Mouse (Mus musculus) MEL (cell line): Measurements from ENCODE around the gene Klhl25. TPM values are rescaled to one million over a fixed set of nuclear protein-coding genes. Genes with fewer than 3 reads are reported as not detected.
A peak's percentile ranks its signal among the peaks of the same experiment; 100 is the strongest.

ENCODE experiments used
- DNase-seq: peaks from one replicate; pipeline ENCODE4 v3.0.0; 2011; ENCODE audit warnings: low read depth, low spot score
- H3K27ac ChIP-seq: 2 replicates; pipeline ENCODE4 v1.5.1; 2012; ENCODE audit warnings: low read depth, mild to moderate bottlenecking, control low read depth, low read length, moderate library complexity; ENCODE audit not compliant: control insufficient read depth
- H3K27me3 ChIP-seq, 2 experiments: fragments of 150-350 bp in 1 of 2; sonication (generic) in 1 of 2; 2 replicates each; pipeline ENCODE4 v1.6.1; 2012; ENCODE audit warnings: low read length in 2 of 2, mild to moderate bottlenecking in 2 of 2, improper control_type of control experiment in 1 of 2, moderate library complexity in 1 of 2; ENCODE audit not compliant: insufficient read depth in 2 of 2, control insufficient read depth in 1 of 2
- H3K36me3 ChIP-seq, 2 experiments: 2 replicates each; pipeline ENCODE4 v1.6.1; 2012 to 2014; ENCODE audit warnings: low read length in 2 of 2, improper control_type of control experiment in 1 of 2, inconsistent platforms in 1 of 2, mild to moderate bottlenecking in 1 of 2; ENCODE audit not compliant: insufficient read depth in 2 of 2, control insufficient read depth in 1 of 2
- H3K4me1 ChIP-seq, 2 experiments: fragments of 150-350 bp in 1 of 2; sonication (generic) in 1 of 2; 2 replicates each; pipeline ENCODE4 v1.6.1; 2012; ENCODE audit warnings: low read length in 2 of 2, improper control_type of control experiment in 1 of 2, mild to moderate bottlenecking in 1 of 2; ENCODE audit not compliant: insufficient read depth in 2 of 2, control insufficient read depth in 1 of 2
- H3K4me3 ChIP-seq, 2 experiments: fragments of 150-350 bp in 1 of 2; sonication (generic) in 1 of 2; 2 replicates each; pipeline ENCODE4 v1.5.1; 2012; ENCODE audit warnings: low read depth in 2 of 2, low read length in 2 of 2, mild to moderate bottlenecking in 2 of 2, moderate library complexity in 2 of 2, control low read depth in 1 of 2, improper control_type of control experiment in 1 of 2; ENCODE audit not compliant: control insufficient read depth in 1 of 2, insufficient read depth in 1 of 2
- H3K79me2 ChIP-seq: 2 replicates; pipeline ENCODE4 v1.6.1; 2012; ENCODE audit warnings: mild to moderate bottlenecking, low read length, moderate library complexity; ENCODE audit not compliant: control insufficient read depth, poor library complexity, insufficient read depth
- H3K9ac ChIP-seq: 2 replicates; pipeline ENCODE4 v1.6.1; 2012; ENCODE audit warnings: low read depth, mild to moderate bottlenecking, control low read depth, low read length, moderate library complexity; ENCODE audit not compliant: control insufficient read depth, poor library complexity, severe bottlenecking
- H3K9me3 ChIP-seq: fragments of 150-350 bp; sonication (generic); replicated peaks from 2 replicates; pipeline ENCODE4 v1.6.1; 2012; ENCODE audit warnings: mild to moderate bottlenecking, low read length, improper control_type of control experiment, moderate library complexity; ENCODE audit not compliant: insufficient read depth
- BHLHE40 ChIP-seq: IDR thresholded peaks from 2 replicates; pipeline ENCODE4 v1.6.1; 2012; ENCODE audit warnings: low read depth, mild to moderate bottlenecking, inconsistent platforms, low read length, improper control_type of control experiment, borderline replicate concordance
- CHD1 ChIP-seq: IDR thresholded peaks from 2 replicates; pipeline ENCODE4 v1.6.1; 2012; ENCODE audit warnings: low read depth, mild to moderate bottlenecking, inconsistent platforms, low read length, improper control_type of control experiment
- CHD2 ChIP-seq: IDR thresholded peaks from 2 replicates; pipeline ENCODE4 v1.6.1; 2011; ENCODE audit warnings: low read length, improper control_type of control experiment
- CTCF ChIP-seq, 3 experiments: IDR thresholded peaks in 2 of 3; conservative IDR thresholded peaks in 1 of 3; 2 replicates each; pipeline ENCODE4 v1.5.1; 2011 to 2012; ENCODE audit warnings: low read length in 3 of 3, low read depth in 2 of 3, mild to moderate bottlenecking in 2 of 3, improper control_type of control experiment in 1 of 3, inconsistent platforms in 1 of 3, mixed read lengths in 1 of 3, moderate library complexity in 1 of 3; ENCODE audit not compliant: control insufficient read depth in 1 of 3, insufficient read depth in 1 of 3, poor library complexity in 1 of 3, severe bottlenecking in 1 of 3
- E2F4 ChIP-seq: IDR thresholded peaks from 2 replicates; pipeline ENCODE4 v1.6.1; 2011; ENCODE audit warnings: low read depth, low read length, improper control_type of control experiment, borderline replicate concordance
- ELF1 ChIP-seq: IDR thresholded peaks from 2 replicates; pipeline ENCODE4 v1.6.1; 2014; ENCODE audit warnings: low read depth, mild to moderate bottlenecking, inconsistent platforms, low read length, improper control_type of control experiment, moderate library complexity
- EP300 ChIP-seq, 2 experiments: IDR thresholded peaks; 2 replicates each; pipeline ENCODE4 v1.6.1; 2011; ENCODE audit warnings: improper control_type of control experiment in 2 of 2, low read length in 2 of 2, low read depth in 1 of 2, mild to moderate bottlenecking in 1 of 2
- ETS1 ChIP-seq: IDR thresholded peaks from 2 replicates; pipeline ENCODE4 v1.6.1; 2012; ENCODE audit warnings: low read depth, mild to moderate bottlenecking, inconsistent platforms, low read length, improper control_type of control experiment, moderate library complexity
- GABPA ChIP-seq: IDR thresholded peaks from 2 replicates; pipeline ENCODE4 v1.6.1; 2012; ENCODE audit warnings: low read depth, mild to moderate bottlenecking, inconsistent platforms, low read length, improper control_type of control experiment, moderate library complexity
- GATA1 ChIP-seq: IDR thresholded peaks from 2 replicates; pipeline ENCODE4 v1.6.1; 2011; ENCODE audit warnings: low read depth, low read length, improper control_type of control experiment
- HCFC1 ChIP-seq: IDR thresholded peaks from 2 replicates; pipeline ENCODE4 v1.6.1; 2012; ENCODE audit warnings: low read depth, mild to moderate bottlenecking, inconsistent platforms, low read length, improper control_type of control experiment, moderate library complexity
- JUND ChIP-seq: IDR thresholded peaks from 2 replicates; pipeline ENCODE4 v1.6.1; 2011; ENCODE audit warnings: low read depth, mild to moderate bottlenecking, improper control_type of control experiment, low read length
- KAT2A ChIP-seq: conservative IDR thresholded peaks from 2 replicates; pipeline ENCODE4 v1.6.1; 2012; ENCODE audit warnings: low read depth, low read length, improper control_type of control experiment, inconsistent platforms
- MAFK ChIP-seq: IDR thresholded peaks from 2 replicates; pipeline ENCODE4 v1.6.1; 2011; ENCODE audit warnings: low read depth, mild to moderate bottlenecking, low read length, improper control_type of control experiment, borderline replicate concordance
- MAX ChIP-seq: IDR thresholded peaks from 2 replicates; pipeline ENCODE4 v1.6.1; 2011; ENCODE audit warnings: low read length, improper control_type of control experiment
- MAZ ChIP-seq: IDR thresholded peaks from 2 replicates; pipeline ENCODE4 v1.6.1; 2012; ENCODE audit warnings: low read depth, mild to moderate bottlenecking, inconsistent platforms, low read length, improper control_type of control experiment
- MEF2A ChIP-seq: IDR thresholded peaks from 2 replicates; pipeline ENCODE4 v1.6.1; 2014; ENCODE audit warnings: low read depth, mild to moderate bottlenecking, inconsistent platforms, low read length, improper control_type of control experiment; ENCODE audit not compliant: poor library complexity, insufficient replicate concordance, severe bottlenecking; ENCODE audit errors: extremely low read depth
- MYC ChIP-seq: IDR thresholded peaks from 2 replicates; pipeline ENCODE4 v1.6.1; 2011; ENCODE audit warnings: low read depth, mild to moderate bottlenecking, low read length, improper control_type of control experiment, moderate library complexity
- NRF1 ChIP-seq: IDR thresholded peaks from 2 replicates; pipeline ENCODE4 v1.6.1; 2014; ENCODE audit warnings: low read depth, mild to moderate bottlenecking, inconsistent platforms, low read length, improper control_type of control experiment, moderate library complexity; ENCODE audit not compliant: poor library complexity, insufficient read depth, severe bottlenecking
- POLR2A ChIP-seq, 2 experiments: IDR thresholded peaks; 2 replicates each; pipeline ENCODE4 v1.6.1; 2011 to 2012; ENCODE audit warnings: low read length in 2 of 2, mild to moderate bottlenecking in 2 of 2, control low read depth in 1 of 2, improper control_type of control experiment in 1 of 2, low read depth in 1 of 2, moderate library complexity in 1 of 2; ENCODE audit not compliant: control insufficient read depth in 1 of 2, insufficient read depth in 1 of 2, poor library complexity in 1 of 2
- POLR2AphosphoS2 ChIP-seq: IDR thresholded peaks from 2 replicates; pipeline ENCODE4 v1.6.1; 2011; ENCODE audit warnings: low read length, improper control_type of control experiment
- POLR2AphosphoS5 ChIP-seq: IDR thresholded peaks from 2 replicates; pipeline ENCODE4 v1.6.1; 2012; ENCODE audit warnings: low read depth, borderline replicate concordance, mild to moderate bottlenecking, inconsistent platforms, low read length, moderate library complexity, mixed read lengths
- RAD21 ChIP-seq: IDR thresholded peaks from 2 replicates; pipeline ENCODE4 v1.6.1; 2011; ENCODE audit warnings: mild to moderate bottlenecking, low read depth, low read length, improper control_type of control experiment
- RCOR1 ChIP-seq: IDR thresholded peaks from 2 replicates; pipeline ENCODE4 v1.6.1; 2012; ENCODE audit warnings: low read depth, mild to moderate bottlenecking, inconsistent platforms, low read length, improper control_type of control experiment
- SIN3A ChIP-seq: IDR thresholded peaks from 2 replicates; pipeline ENCODE4 v1.6.1; 2012; ENCODE audit warnings: low read length, improper control_type of control experiment, inconsistent platforms
- SMC3 ChIP-seq: IDR thresholded peaks from 2 replicates; pipeline ENCODE4 v1.6.1; 2011; ENCODE audit warnings: low read depth, low read length, improper control_type of control experiment
- TAL1 ChIP-seq: IDR thresholded peaks from 2 replicates; pipeline ENCODE4 v1.6.1; 2012; ENCODE audit warnings: mild to moderate bottlenecking, inconsistent platforms, low read length, moderate library complexity, mixed read lengths
- TBP ChIP-seq: IDR thresholded peaks from 2 replicates; pipeline ENCODE4 v1.8.0; 2011; ENCODE audit warnings: low read depth, low read length, improper control_type of control experiment
- TCF12 ChIP-seq: IDR thresholded peaks from 2 replicates; pipeline ENCODE4 v1.6.1; 2014; ENCODE audit warnings: low read depth, mild to moderate bottlenecking, inconsistent platforms, low read length, improper control_type of control experiment, moderate library complexity
- UBTF ChIP-seq: IDR thresholded peaks from 2 replicates; pipeline ENCODE4 v1.6.1; 2012; ENCODE audit warnings: low read depth, mild to moderate bottlenecking, inconsistent platforms, low read length, improper control_type of control experiment, moderate library complexity, borderline replicate concordance; ENCODE audit not compliant: insufficient read depth
- USF1 ChIP-seq: IDR thresholded peaks from 2 replicates; pipeline ENCODE4 v1.6.1; 2014; ENCODE audit warnings: low read depth, mild to moderate bottlenecking, inconsistent platforms, low read length, improper control_type of control experiment, moderate library complexity
- USF2 ChIP-seq, 2 experiments: IDR thresholded peaks; 2 replicates each; pipeline ENCODE4 v1.6.1; 2011 to 2012; ENCODE audit warnings: improper control_type of control experiment in 2 of 2, low read length in 2 of 2, borderline replicate concordance in 1 of 2, inconsistent platforms in 1 of 2, low read depth in 1 of 2, mild to moderate bottlenecking in 1 of 2; ENCODE audit not compliant: insufficient read depth in 1 of 2
- ZC3H11A ChIP-seq: IDR thresholded peaks from 2 replicates; pipeline ENCODE4 v1.6.1; 2012; ENCODE audit warnings: low read depth, mild to moderate bottlenecking, inconsistent platforms, low read length, improper control_type of control experiment
- ZKSCAN1 ChIP-seq: IDR thresholded peaks from 2 replicates; pipeline ENCODE4 v1.6.1; 2012; ENCODE audit warnings: low read depth, mild to moderate bottlenecking, inconsistent platforms, low read length, improper control_type of control experiment, moderate library complexity
- ZMIZ1 ChIP-seq: IDR thresholded peaks from 2 replicates; pipeline ENCODE4 v1.6.1; 2012; ENCODE audit warnings: low read depth, mild to moderate bottlenecking, inconsistent platforms, low read length, improper control_type of control experiment, moderate library complexity
- ZNF384 ChIP-seq: IDR thresholded peaks from 2 replicates; pipeline ENCODE4 v1.6.1; 2012; ENCODE audit warnings: low read depth, mild to moderate bottlenecking, inconsistent platforms, low read length, improper control_type of control experiment
- polyA plus RNA-seq, 2 experiments: library from polyadenylated mRNA; stranded (reverse) in 1 of 2; unstranded in 1 of 2; fragments of >175 nt in 1 of 2; fragments of >200 nt in 1 of 2; gene quantifications; 2 replicates each; pipeline versions ENCODE4 v1.2.1 to v1.2.4; 2012; ENCODE audit warnings: low replicate concordance in 2 of 2, low read depth in 1 of 2; ENCODE audit not compliant: insufficient read length in 2 of 2, insufficient read depth in 1 of 2, missing spikeins in 1 of 2
- total RNA-seq: library from RNA; depleted of rRNA; stranded (reverse); fragments of 300-350 nt; gene quantifications from 2 replicates; pipeline ENCODE4 v1.2.3, GENCODE M21; 2012; rRNA removed

The Klhl25 gene
- 7.4 and 8.0 TPM in 2 replicates for total RNA-seq
- polyA plus RNA-seq = 10 to 100 TPM in 1 of 2 experiments, not detected in 1; 11.4 TPM

DNA sequence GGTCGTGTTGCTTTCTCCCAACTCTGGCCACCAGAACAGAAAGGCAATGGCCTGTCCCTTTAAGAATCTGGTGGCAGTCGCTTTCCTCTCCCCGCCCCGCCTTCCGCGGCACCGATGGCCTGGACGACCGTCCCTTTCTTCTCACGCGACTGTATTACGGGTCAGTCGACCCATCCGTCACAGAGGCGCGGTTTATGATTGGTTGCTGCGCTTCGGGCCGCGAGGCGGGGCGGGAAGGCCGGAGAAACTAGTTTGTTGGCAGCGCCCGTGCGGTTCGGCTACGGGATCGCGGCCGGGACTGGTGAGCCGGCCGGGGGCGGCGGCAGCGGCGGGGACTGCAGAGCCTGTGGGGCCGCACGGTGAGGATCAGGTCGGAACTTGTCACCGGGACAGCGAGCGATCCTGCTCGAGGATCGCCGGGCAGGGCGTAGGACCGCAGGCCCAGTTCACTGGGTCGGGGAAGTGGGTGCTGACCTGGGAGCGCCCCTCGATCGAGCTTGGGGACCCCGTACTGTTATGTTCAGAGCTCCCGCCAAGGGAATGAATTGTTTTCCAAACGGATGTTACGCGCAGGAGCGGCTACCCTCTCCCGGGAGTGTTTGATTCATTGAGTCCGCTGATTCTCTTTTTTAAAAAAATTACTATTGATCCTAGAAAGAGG lies at the start of gene Klhl25:
Gene Klhl25, plus strand, starts transcription at position 196 of the 661 bp plus-strand sequence.
- Histone ChIP-seq H3K27ac (no peak within 1 kb of the TSS), H3K36me3 (peaks cover 0 to 5% of the 10 kb centered on the region in 2 experiments; a peak in 2 of 4 replicates), H3K4me3 (peak within 1 kb of the TSS; percentile 75 to 77), H3K4me1 (peaks cover 0 to 5% of the 10 kb centered on the region in 2 experiments; a peak in 2 of 4 replicates), H3K9ac (peak within 1 kb of the TSS; percentile 75), H3K27me3 (no peaks in the 10 kb centered on the region; a peak in 1 of 4 replicates), H3K79me2 (peaks cover 7% of the 10 kb centered on the region; the same call in 1 of the 2 replicates), H3K9me3 (no peaks in the 10 kb centered on the region)
- peak; percentile 97 for DNase-seq
- TF ChIP-seq USF2 (IDR thresholded peaks at IDR 0.05; ENCODE audit: borderline replicate concordance in 1 of 2, insufficient read depth in 1 of 2, low read depth in 1 of 2, low read length in 2 of 2) = no peak
- peak; percentile 80; the same call in 1 of the 2 replicates for TF ChIP-seq E2F4
- TF ChIP-seq ZMIZ1 = no peak
- peak; percentile 76 for TF ChIP-seq HCFC1
- TF ChIP-seq KAT2A = no peak
- TF ChIP-seq TAL1 = no peak
- no peak for TF ChIP-seq NRF1
- TF ChIP-seq GABPA = no peak
- TF ChIP-seq EP300 (IDR thresholded peaks at IDR 0.05; ENCODE audit: low read depth in 1 of 2, low read length in 2 of 2) = no peak
- no peak for TF ChIP-seq POLR2AphosphoS2
- peak; percentile 69 for TF ChIP-seq CHD2
- TF ChIP-seq ZKSCAN1 = no peak
- TF ChIP-seq ELF1 = no peak
- no peak for TF ChIP-seq JUND
- no peak for TF ChIP-seq MAFK
- TF ChIP-seq ETS1 = no peak
- peak; percentile 58 to 61; a peak in 2 of 4 replicates for TF ChIP-seq POLR2A (IDR thresholded peaks at IDR 0.05; ENCODE audit: control insufficient read depth in 1 of 2, insufficient read depth in 1 of 2, low read depth in 1 of 2, low read length in 2 of 2, poor library complexity in 1 of 2)
- TF ChIP-seq ZC3H11A = no peak
- no peak for TF ChIP-seq RAD21
- TF ChIP-seq MEF2A = no peak
- no peak for TF ChIP-seq MAZ
- TF ChIP-seq SIN3A = peak; percentile 82; the same call in 1 of the 2 replicates
- no peak for TF ChIP-seq SMC3
- 0 out of 2 replicates have a peak, but pooled peaks have one; percentile 44 for TF ChIP-seq UBTF
- no peak for TF ChIP-seq POLR2AphosphoS5
- TF ChIP-seq ZNF384 = no peak
- TF ChIP-seq BHLHE40 = no peak
- no peak for TF ChIP-seq CHD1
- no peak for TF ChIP-seq TBP
- no peak for TF ChIP-seq RCOR1
- no peak for TF ChIP-seq CTCF (IDR thresholded peaks at IDR 0.05 in 2 of 3, conservative IDR thresholded peaks at IDR 0.05 in 1 of 3; ENCODE audit: control insufficient read depth in 1 of 3, insufficient read depth in 1 of 3, low read depth in 2 of 3, low read length in 3 of 3, poor library complexity in 1 of 3, severe bottlenecking in 1 of 3)
- no peak for TF ChIP-seq MYC
- TF ChIP-seq TCF12 = no peak
- TF ChIP-seq GATA1 = no peak
- no peak for TF ChIP-seq MAX
- TF ChIP-seq USF1 = no peak
